Mouse (Mus musculus) MEL (cell line): ENCODE measurements at regions not wholly inside any gene's neighbourhood (a gene's known extent, or its start where the extent isn't known, plus 50 kb on each side); places are given as distances from the start of the nearest gene placed in this dataset.

Experiments
- CHD2 ChIP-seq: IDR thresholded peaks from 2 replicates; pipeline ENCODE4 v1.6.1; 2011; ENCODE audit warnings: low read length, improper control_type of control experiment
- CTCF ChIP-seq, 3 experiments: IDR thresholded peaks in 2 of 3; conservative IDR thresholded peaks in 1 of 3; 2 replicates each; pipeline ENCODE4 v1.5.1; 2011 to 2012; ENCODE audit warnings: low read length in 3 of 3, low read depth in 2 of 3, mild to moderate bottlenecking in 2 of 3, improper control_type of control experiment in 1 of 3, inconsistent platforms in 1 of 3, mixed read lengths in 1 of 3, moderate library complexity in 1 of 3; ENCODE audit not compliant: control insufficient read depth in 1 of 3, insufficient read depth in 1 of 3, poor library complexity in 1 of 3, severe bottlenecking in 1 of 3
- EP300 ChIP-seq, 2 experiments: IDR thresholded peaks; 2 replicates each; pipeline ENCODE4 v1.6.1; 2011; ENCODE audit warnings: improper control_type of control experiment in 2 of 2, low read length in 2 of 2, low read depth in 1 of 2, mild to moderate bottlenecking in 1 of 2
- GATA1 ChIP-seq: IDR thresholded peaks from 2 replicates; pipeline ENCODE4 v1.6.1; 2011; ENCODE audit warnings: low read depth, low read length, improper control_type of control experiment
- MEF2A ChIP-seq: IDR thresholded peaks from 2 replicates; pipeline ENCODE4 v1.6.1; 2014; ENCODE audit warnings: low read depth, mild to moderate bottlenecking, inconsistent platforms, low read length, improper control_type of control experiment; ENCODE audit not compliant: poor library complexity, insufficient replicate concordance, severe bottlenecking; ENCODE audit errors: extremely low read depth
- MYB ChIP-seq: IDR thresholded peaks from 2 replicates; pipeline ENCODE4 v1.6.1; 2011; ENCODE audit warnings: mild to moderate bottlenecking, low read depth, low read length, improper control_type of control experiment
- NELFE ChIP-seq: IDR thresholded peaks from 2 replicates; pipeline ENCODE4 v1.6.1; 2011; ENCODE audit warnings: low read depth, low read length, improper control_type of control experiment
- POLR2A ChIP-seq, 2 experiments: IDR thresholded peaks; 2 replicates each; pipeline ENCODE4 v1.6.1; 2011 to 2012; ENCODE audit warnings: low read length in 2 of 2, mild to moderate bottlenecking in 2 of 2, control low read depth in 1 of 2, improper control_type of control experiment in 1 of 2, low read depth in 1 of 2, moderate library complexity in 1 of 2; ENCODE audit not compliant: control insufficient read depth in 1 of 2, insufficient read depth in 1 of 2, poor library complexity in 1 of 2
- POLR2AphosphoS2 ChIP-seq: IDR thresholded peaks from 2 replicates; pipeline ENCODE4 v1.6.1; 2011; ENCODE audit warnings: low read length, improper control_type of control experiment
- SIN3A ChIP-seq: IDR thresholded peaks from 2 replicates; pipeline ENCODE4 v1.6.1; 2012; ENCODE audit warnings: low read length, improper control_type of control experiment, inconsistent platforms
- TAL1 ChIP-seq: IDR thresholded peaks from 2 replicates; pipeline ENCODE4 v1.6.1; 2012; ENCODE audit warnings: mild to moderate bottlenecking, inconsistent platforms, low read length, moderate library complexity, mixed read lengths
- TCF12 ChIP-seq: IDR thresholded peaks from 2 replicates; pipeline ENCODE4 v1.6.1; 2014; ENCODE audit warnings: low read depth, mild to moderate bottlenecking, inconsistent platforms, low read length, improper control_type of control experiment, moderate library complexity
- USF1 ChIP-seq: IDR thresholded peaks from 2 replicates; pipeline ENCODE4 v1.6.1; 2014; ENCODE audit warnings: low read depth, mild to moderate bottlenecking, inconsistent platforms, low read length, improper control_type of control experiment, moderate library complexity
- USF2 ChIP-seq, 2 experiments: IDR thresholded peaks; 2 replicates each; pipeline ENCODE4 v1.6.1; 2011 to 2012; ENCODE audit warnings: improper control_type of control experiment in 2 of 2, low read length in 2 of 2, borderline replicate concordance in 1 of 2, inconsistent platforms in 1 of 2, low read depth in 1 of 2, mild to moderate bottlenecking in 1 of 2; ENCODE audit not compliant: insufficient read depth in 1 of 2

DNA sequence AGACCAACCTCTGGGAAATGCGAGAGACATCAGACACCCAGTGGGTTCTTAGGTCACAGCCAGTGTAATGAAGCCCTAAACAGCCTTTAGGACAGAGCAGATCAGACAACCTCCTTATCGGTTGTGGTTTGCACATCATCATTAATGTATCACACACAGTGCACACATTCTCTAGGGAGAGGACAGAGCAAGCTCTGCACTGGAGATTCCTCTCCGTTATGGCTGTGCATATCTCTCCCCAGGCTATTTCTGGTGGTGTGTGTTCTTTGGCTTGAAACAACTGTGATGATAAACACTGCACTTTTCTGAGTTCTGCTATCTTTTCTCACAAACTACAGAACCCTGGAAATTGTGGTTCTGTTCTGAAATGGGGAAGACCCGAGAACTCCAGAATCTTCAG is 291.3 kb upstream of the Camk1g start:
- TF ChIP-seq CTCF (IDR thresholded peaks at IDR 0.05 in 2 of 3, conservative IDR thresholded peaks at IDR 0.05 in 1 of 3; ENCODE audit: control insufficient read depth in 1 of 3, insufficient read depth in 1 of 3, low read depth in 2 of 3, low read length in 3 of 3, poor library complexity in 1 of 3, severe bottlenecking in 1 of 3): no peak
- TF ChIP-seq SIN3A: peak; percentile 45; the same call in 1 of the 2 replicates
- no peak for TF ChIP-seq POLR2AphosphoS2
- no peak for TF ChIP-seq NELFE
- TF ChIP-seq POLR2A (IDR thresholded peaks at IDR 0.05; ENCODE audit: control insufficient read depth in 1 of 2, insufficient read depth in 1 of 2, low read depth in 1 of 2, low read length in 2 of 2, poor library complexity in 1 of 2): no peak
- no peak for TF ChIP-seq USF2 (IDR thresholded peaks at IDR 0.05; ENCODE audit: borderline replicate concordance in 1 of 2, insufficient read depth in 1 of 2, low read depth in 1 of 2, low read length in 2 of 2)
- TF ChIP-seq CHD2: no peak
- peak; percentile 68 to 69 for TF ChIP-seq EP300 (IDR thresholded peaks at IDR 0.05; ENCODE audit: low read depth in 1 of 2, low read length in 2 of 2)
- peak; percentile 84 for TF ChIP-seq TCF12
- TF ChIP-seq GATA1: peak; percentile 63; the same call in 1 of the 2 replicates
- no peak; the same call in 1 of the 2 replicates for TF ChIP-seq MYB
- peak; percentile 86; the same call in 1 of the 2 replicates for TF ChIP-seq MEF2A
- TF ChIP-seq TAL1: no peak
- TF ChIP-seq USF1: no peak
